Mouse (Mus musculus) stomach, embryonic 14.5 days (tissue): ENCODE measurements around the gene Pparg. TPM values are rescaled to one million over a fixed set of nuclear protein-coding genes. Genes with fewer than 3 reads are reported as not detected.

Experiments used
- ATAC-seq: fragments of 200-750 bp; cut with Nextera tagmentation; 2 replicates; pipeline ENCODE4 v1.8.0; 2017; ENCODE audit warnings: low read depth, moderate TSS enrichment; ENCODE audit not compliant: insufficient number of reproducible peaks, insufficient read depth, low FRiP score
- H3K27ac ChIP-seq: fragments of 300-500 bp; sonication (generic); 2 replicates; pipeline ENCODE4 v1.5.1; 2014; ENCODE audit warnings: mild to moderate bottlenecking, low read length, moderate library complexity, mixed read lengths
- H3K27me3 ChIP-seq: fragments of 300-500 bp; sonication (generic); 2 replicates; pipeline ENCODE4 v1.6.1; 2014; ENCODE audit warnings: low read length, control low read depth, mixed read lengths; ENCODE audit not compliant: control insufficient read depth, insufficient read depth
- H3K36me3 ChIP-seq: fragments of 300-500 bp; sonication (generic); 2 replicates; pipeline ENCODE4 v1.6.1; 2014; ENCODE audit warnings: mild to moderate bottlenecking, control low read depth, low read length, moderate library complexity, mixed read lengths; ENCODE audit not compliant: control insufficient read depth, insufficient read depth
- H3K4me1 ChIP-seq: fragments of 300-500 bp; sonication (generic); 2 replicates; pipeline ENCODE4 v1.6.1; 2014; ENCODE audit warnings: low read length, control low read depth, mixed read lengths; ENCODE audit not compliant: control insufficient read depth, insufficient read depth
- H3K4me2 ChIP-seq: fragments of 300-500 bp; sonication (generic); replicated peaks from 2 replicates; pipeline ENCODE4 v1.6.1; 2014; ENCODE audit warnings: low read depth, low read length, control low read depth
- H3K4me3 ChIP-seq: fragments of 300-500 bp; sonication (generic); 2 replicates; pipeline ENCODE4 v1.5.1; 2014; ENCODE audit warnings: low read depth, low read length, control low read depth
- H3K9ac ChIP-seq: fragments of 300-500 bp; sonication (generic); replicated peaks from 2 replicates; pipeline ENCODE4 v1.6.1; 2014; ENCODE audit warnings: low read depth, mild to moderate bottlenecking, control low read depth, low read length, moderate library complexity, mixed read lengths
- H3K9me3 ChIP-seq: fragments of 300-500 bp; sonication (generic); 2 replicates; pipeline ENCODE4 v1.6.1; 2016; ENCODE audit warnings: low read depth, low read length, control low read depth; ENCODE audit not compliant: control insufficient read depth
- WGBS: fragments of 180-500 bp; shearing (Covaris S2); extraction: QIAGEN DNeasy Blood & Tissue Kit; methylation state at CpG from one replicate; pipeline ENCODE4 v1.1.7; 2014; 5-methylcytosine and 5-hydroxymethylcytosine counted together
- polyA plus RNA-seq: library from polyadenylated mRNA; unstranded; fragments of >200 nt; fragmentation: Nextera tagmentation; extraction: Ambion mirVana; gene quantifications from 2 replicates; pipeline ENCODE4 v1.2.1, GENCODE M21; 2014

Gene Pparg
- polyA plus RNA-seq, 1 experiment from 2014 or later, result 11.7 TPM

DNA sequence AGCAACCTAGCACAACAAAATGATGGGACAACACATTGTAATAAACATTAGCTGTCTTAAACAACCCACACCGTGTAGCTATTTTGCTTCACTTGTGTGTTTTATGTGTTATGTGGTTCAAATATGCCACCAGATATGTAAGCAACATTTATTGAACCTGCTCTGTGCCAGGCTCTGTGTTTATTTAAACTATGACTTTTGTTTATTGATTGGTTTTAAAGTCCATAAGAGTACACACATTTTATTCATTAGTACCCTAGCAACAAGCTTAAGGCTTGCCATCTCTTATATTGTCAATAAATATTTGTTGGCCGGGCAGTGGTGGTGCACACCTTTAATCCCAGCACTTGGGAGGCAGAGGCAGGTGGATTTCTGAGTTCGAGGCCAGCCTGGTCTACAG, 58.2 kb downstream of the Pparg start:
- Histone ChIP-seq H3K9me3 (no peaks in the 10 kb centered on the region), H3K4me3 (no peak overlapping the region), H3K9ac (no peak overlapping the region), H3K27ac (no peak overlapping the region), H3K27me3 (no peaks in the 10 kb centered on the region), H3K4me2 (no peak overlapping the region), H3K4me1 (no peaks in the 10 kb centered on the region), H3K36me3 (no peaks in the 10 kb centered on the region)
- ATAC-seq, result no peak
- 86% methylated on average over 3 of the region's 3 CpGs for WGBS

DNA sequence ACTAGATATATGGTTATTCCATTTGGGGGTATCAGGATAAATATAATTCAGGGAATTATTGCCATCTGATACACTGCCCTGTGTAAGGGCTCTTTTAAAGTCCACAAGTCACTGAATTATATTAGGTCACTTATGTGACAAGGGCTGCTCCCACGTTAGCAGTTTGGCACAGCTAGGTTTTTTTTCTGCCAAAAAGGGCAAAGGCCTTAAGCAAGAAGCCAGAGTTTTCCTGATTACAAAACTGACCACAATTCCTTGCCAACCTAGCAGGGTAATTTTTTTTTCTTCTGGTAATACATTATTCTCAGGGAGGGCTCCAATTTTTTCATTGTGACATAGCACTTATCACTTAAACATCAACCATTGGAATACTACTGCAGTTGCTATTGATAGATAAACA, 60.2 kb downstream of the Pparg start:
- Histone ChIP-seq H3K27ac (no peak overlapping the region), H3K4me3 (no peak overlapping the region), H3K27me3 (no peaks in the 10 kb centered on the region), H3K36me3 (no peaks in the 10 kb centered on the region), H3K9me3 (no peaks in the 10 kb centered on the region), H3K4me2 (no peak overlapping the region), H3K9ac (no peak overlapping the region), H3K4me1 (no peaks in the 10 kb centered on the region)
- no peak for ATAC-seq
- WGBS, result 43% methylated on average over 1 of the region's 1 CpGs

DNA sequence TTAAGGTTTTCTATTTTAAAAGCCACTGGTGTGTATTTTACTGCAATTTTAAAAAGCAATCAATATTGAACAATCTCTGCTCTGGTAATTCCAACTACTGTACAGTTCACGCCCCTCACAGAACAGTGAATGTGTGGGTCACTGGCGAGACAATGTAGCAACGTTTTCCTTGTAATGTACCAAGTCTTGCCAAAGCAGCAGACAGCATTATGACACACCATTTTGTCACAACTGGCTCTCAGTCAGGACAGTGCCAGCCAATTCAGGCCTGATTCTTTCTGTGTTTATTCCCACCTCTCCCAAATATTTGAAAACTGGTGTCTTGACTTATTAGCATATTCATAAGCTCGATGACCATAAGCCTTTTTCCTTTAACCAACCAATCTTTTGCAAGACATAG, 60.9 kb downstream of the Pparg start:
- Histone ChIP-seq H3K9me3 (no peaks in the 10 kb centered on the region), H3K4me1 (no peaks in the 10 kb centered on the region), H3K36me3 (no peaks in the 10 kb centered on the region), H3K4me3 (no peak overlapping the region), H3K27ac (no peak overlapping the region), H3K27me3 (no peaks in the 10 kb centered on the region), H3K9ac (no peak overlapping the region), H3K4me2 (no peak overlapping the region)
- ATAC-seq, result no peak
- WGBS, result 76% methylated on average over 4 of the region's 4 CpGs

- no peak overlapping the region for H3K4me3 ChIP-seq
- WGBS, result 79% methylated on average over 3 of the region's 3 CpGs
- H3K36me3 ChIP-seq, result no peaks in the 10 kb centered on the region
- no peak overlapping the region for H3K27ac ChIP-seq
- ATAC-seq, result no peak
- no peak overlapping the region for H3K9ac ChIP-seq
- H3K4me2 ChIP-seq, result no peak overlapping the region
- H3K9me3 ChIP-seq, result no peaks in the 10 kb centered on the region
- no peaks in the 10 kb centered on the region for H3K27me3 ChIP-seq
- H3K4me1 ChIP-seq, result no peaks in the 10 kb centered on the region
Observed at GRCm38 (mm10) chr6:115424433-115424832, 63.7 kb downstream of the Pparg start.

GRCm38 (mm10) chr6:115432726-115433125, 72.0 kb downstream of the Pparg start:
- Histone ChIP-seq H3K4me1 (no peaks in the 10 kb centered on the region), H3K9me3 (no peaks in the 10 kb centered on the region), H3K36me3 (no peaks in the 10 kb centered on the region), H3K27ac (no peak overlapping the region), H3K9ac (no peak overlapping the region), H3K4me3 (no peak overlapping the region), H3K27me3 (no peaks in the 10 kb centered on the region), H3K4me2 (no peak overlapping the region)
- ATAC-seq, result no peak
- 78% methylated on average over 2 of the region's 2 CpGs for WGBS

- no peak overlapping the region for H3K27ac ChIP-seq
- H3K4me3 ChIP-seq, result no peak overlapping the region
- H3K9ac ChIP-seq, result no peak overlapping the region
- no peaks in the 10 kb centered on the region for H3K4me1 ChIP-seq
- H3K36me3 ChIP-seq, result no peaks in the 10 kb centered on the region
- H3K9me3 ChIP-seq, result no peaks in the 10 kb centered on the region
- H3K4me2 ChIP-seq, result no peak overlapping the region
- 86% methylated on average over 1 of the region's 1 CpGs for WGBS
- no peak for ATAC-seq
- H3K27me3 ChIP-seq, result no peaks in the 10 kb centered on the region
Observed at GRCm38 (mm10) chr6:115434054-115434453, 73.3 kb downstream of the Pparg start.

DNA sequence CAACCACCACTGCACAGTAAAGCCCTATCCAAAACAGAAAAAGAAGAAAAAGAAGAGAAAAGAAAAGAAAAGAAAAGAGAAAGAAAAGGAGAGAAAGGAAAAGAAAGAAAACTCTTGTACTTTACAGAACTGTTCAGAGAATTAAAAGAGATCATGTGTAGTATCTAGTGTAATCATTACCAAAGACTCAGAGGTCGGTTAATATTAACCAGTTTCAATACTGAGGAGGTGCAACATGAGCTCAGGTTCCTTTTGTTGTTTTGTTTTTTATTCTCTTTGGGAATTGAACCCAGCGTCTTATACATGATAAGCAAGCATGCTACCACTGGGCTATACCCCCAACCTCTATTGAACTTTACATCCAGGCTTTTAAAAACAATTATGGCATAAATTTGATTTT, 74.1 kb downstream of the Pparg start:
- Histone ChIP-seq H3K9ac (no peak overlapping the region), H3K36me3 (no peaks in the 10 kb centered on the region), H3K4me1 (no peaks in the 10 kb centered on the region), H3K27me3 (no peaks in the 10 kb centered on the region), H3K4me3 (no peak overlapping the region), H3K27ac (no peak overlapping the region), H3K9me3 (no peaks in the 10 kb centered on the region), H3K4me2 (no peak overlapping the region)
- ATAC-seq, result no peak
- 57% methylated on average over 2 of the region's 2 CpGs for WGBS

DNA sequence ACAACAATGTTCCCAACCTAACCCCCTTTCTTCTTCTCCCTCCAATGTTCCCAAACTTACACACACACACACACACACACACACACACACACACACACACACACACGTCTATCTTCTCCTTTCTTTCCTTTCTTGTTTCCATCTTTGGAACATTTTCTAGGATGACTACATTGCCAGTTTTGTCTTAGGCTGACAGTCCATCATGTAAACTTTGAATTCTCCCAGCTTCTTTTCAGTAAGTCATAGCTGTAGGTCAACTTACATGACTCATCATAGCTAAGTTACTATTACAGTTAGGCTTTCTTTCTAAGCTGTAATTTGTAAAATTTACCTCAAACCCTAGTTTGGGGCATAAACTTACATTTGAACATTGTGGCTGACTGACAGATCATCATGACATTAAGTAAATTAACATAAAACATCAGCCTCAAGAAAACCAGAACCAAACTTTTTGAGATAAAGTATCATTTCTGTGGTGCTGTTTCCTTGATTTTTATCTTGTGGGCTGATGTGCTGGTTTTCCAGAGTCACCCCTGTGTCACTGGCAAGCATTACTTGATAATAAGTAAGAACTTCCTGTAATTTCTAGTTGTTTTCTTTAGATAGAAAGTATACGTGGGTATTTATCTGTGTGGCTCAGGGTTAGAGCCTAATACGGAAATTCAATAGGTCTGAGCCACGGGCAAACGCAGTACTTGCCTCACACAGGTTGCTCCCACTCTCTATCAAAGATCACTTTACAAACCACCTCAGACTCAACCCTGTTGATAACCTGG, 79.7 kb downstream of the Pparg start:
- no peaks in the 10 kb centered on the region for H3K9me3 ChIP-seq
- H3K27me3 ChIP-seq, result no peaks in the 10 kb centered on the region
- H3K4me1 ChIP-seq, result no peaks in the 10 kb centered on the region
- H3K36me3 ChIP-seq, result no peaks in the 10 kb centered on the region
- no peak overlapping the region for H3K4me3 ChIP-seq
- no peak for ATAC-seq
- H3K9ac ChIP-seq, result no peak overlapping the region
- H3K27ac ChIP-seq, result no peak overlapping the region
- H3K4me2 ChIP-seq, result no peak overlapping the region
- 70% methylated on average over 5 of the region's 5 CpGs for WGBS

GRCm38 (mm10) chr6:115452501-115452900, 91.8 kb downstream of the Pparg start:
- Histone ChIP-seq H3K4me3 (no peak overlapping the region), H3K36me3 (no peaks in the 10 kb centered on the region), H3K4me2 (no peak overlapping the region), H3K27ac (no peak overlapping the region), H3K4me1 (no peaks in the 10 kb centered on the region), H3K27me3 (no peaks in the 10 kb centered on the region), H3K9ac (no peak overlapping the region), H3K9me3 (no peaks in the 10 kb centered on the region)
- 68% methylated on average over 1 of the region's 1 CpGs for WGBS
- no peak for ATAC-seq
